Mouse (Mus musculus): ENCODE data around the gene Fam213b. TPM values are rescaled to one million over a fixed set of nuclear protein-coding genes. Genes with fewer than 3 reads are reported as not detected.
A peak's percentile ranks its signal among the peaks of the same experiment; 100 is the strongest.

Fam213b gene
- 3.6 and 8.8 TPM in 2 replicates for total RNA-seq (2015; ENCODE audit: low replicate concordance)
- total RNA-seq (2017; ENCODE audit: low replicate concordance): 2.3 and 2.5 TPM in 2 replicates

DNA sequence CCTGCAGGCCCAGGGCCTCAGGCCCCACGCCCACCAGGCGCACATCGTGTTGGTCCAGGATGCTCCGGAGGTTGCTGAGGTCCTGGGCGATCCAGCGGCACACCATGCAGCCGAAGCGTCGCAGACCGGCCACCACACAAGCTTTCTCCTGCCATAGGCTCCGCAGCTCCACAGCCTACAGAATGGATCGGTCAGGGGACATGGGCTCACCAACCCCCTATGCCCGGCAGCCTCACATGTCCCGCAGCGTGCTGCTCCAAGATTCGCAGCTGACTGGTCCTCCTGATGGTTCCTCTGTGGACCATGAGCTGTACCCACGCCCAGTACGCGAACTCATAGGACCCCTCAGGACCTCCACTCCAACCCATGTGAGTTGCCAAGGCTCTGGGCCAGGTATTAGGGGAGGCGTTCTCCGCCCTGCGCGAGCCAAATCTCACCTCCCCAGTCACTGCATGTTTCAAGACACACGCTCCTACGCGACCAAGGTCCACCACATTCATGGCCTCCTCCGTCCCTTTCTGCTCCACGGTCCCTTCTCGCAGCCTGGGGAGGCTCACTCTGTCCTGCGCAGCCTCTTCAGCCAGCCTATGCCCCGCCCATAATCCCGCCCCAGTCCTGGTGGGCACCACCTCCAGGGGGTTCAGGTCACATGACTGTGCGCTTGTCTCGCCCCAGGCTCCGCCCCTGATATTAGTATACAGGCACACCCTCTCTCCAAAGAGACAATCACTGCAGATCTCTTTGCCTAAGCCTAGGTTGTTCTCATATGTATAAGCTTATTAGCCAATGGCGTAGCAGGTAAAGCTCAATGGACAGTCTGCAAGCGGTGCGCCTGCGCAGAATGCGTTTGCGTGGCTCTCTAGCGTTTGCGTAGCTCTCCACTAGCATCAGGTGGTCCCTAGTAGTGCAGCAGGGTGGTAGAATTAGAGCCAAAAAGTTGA lies at the start of gene Fam213b:
Gene Fam213b (minus strand): TSS at position 630 of the 941 bp plus-strand sequence.
- peak; percentile 82 for ATAC-seq (replicated peaks; ENCODE audit: low FRiP score, poor library complexity, severe bottlenecking)

DNA sequence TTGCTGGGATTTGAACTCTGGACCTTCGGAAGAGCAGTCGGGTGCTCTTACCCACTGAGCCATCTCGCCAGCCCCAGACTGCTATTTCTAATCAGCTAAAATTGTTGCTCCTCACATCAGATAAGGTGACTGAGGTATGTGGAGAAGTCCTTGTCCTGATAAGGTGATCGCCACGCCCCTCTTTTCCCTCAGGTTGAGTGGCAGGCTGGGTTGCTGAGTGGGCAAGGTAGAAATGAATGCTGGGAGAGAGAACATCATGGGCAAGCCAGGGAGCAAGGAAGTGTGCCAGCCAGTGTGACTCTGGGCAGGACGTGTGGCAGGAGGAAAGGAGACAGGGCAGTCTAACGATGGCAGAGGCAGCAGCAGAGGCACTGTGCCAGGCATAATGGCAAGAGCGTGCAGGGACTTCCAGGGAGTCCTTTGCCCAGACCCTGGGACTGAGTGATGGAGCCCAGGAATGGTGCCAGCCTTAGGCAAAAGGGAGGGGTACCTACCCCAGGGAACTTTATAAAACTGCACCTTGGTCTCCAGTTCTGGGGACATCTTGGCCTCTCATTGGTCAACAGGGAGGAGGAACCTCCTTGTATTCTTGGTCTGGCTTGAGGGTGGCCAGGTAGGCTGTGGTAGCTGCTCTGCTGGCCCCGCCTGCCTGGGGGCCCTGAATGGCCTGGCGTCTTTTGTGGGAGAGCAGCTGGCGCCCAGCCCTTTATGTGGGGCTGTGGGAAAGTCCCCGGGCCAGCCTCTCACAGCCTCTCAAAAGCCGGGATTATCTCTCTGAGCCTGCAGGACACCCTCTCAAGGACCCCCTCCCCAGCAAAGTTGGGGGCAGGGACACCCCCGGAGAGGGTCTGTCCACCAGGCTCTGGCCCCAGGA lies 49.4 kb upstream of the Fam213b start:
- no peak for ATAC-seq (replicated peaks; ENCODE audit: low FRiP score, poor library complexity, severe bottlenecking)

DNA sequence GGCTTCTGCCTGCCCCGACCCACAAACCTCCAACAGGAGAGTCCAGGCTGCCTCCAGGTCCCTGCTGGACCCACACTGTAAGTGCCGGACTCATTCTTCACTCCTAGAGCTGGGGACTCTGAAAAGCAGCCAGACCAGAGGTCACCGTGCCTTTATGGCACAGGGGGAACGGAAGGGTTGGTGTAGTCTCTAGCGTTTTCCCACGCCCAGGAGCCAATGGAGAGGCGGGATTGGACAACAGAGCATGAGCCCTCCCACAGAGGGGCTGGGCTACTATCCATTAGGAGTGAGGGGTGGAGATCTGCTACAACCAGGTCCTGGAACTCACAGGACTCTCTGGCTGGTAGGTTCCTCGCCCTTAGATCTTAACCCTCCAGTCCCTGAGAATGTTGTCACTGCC lies 47.4 kb upstream of the Fam213b start:
- ATAC-seq (replicated peaks; ENCODE audit: low FRiP score, poor library complexity, severe bottlenecking): no peak

DNA sequence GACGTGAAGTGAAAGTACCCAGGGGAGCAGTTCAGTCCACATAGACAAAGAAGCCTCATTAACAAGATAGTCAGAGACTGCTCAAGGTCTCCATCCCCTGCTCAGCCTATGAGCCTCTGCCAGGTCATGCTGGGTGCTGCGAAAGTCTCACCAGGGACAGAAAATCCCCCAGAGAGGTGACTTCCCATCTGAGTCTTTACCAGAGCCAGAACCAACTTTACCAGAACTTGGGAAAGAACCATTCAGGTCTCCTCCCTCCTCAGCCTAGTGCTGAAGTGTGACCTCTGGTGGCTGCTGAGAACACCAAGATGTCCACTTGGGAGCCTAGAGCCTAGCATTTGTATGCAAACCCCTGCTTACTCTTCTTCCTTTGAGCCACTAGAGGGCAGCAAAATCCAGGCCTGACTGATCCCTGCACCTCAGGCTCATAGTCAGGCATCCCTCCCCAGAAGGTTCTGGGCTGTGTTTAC lies 45.2 kb upstream of the Fam213b start:
- ATAC-seq (replicated peaks; ENCODE audit: low FRiP score, poor library complexity, severe bottlenecking): peak; percentile 96

DNA sequence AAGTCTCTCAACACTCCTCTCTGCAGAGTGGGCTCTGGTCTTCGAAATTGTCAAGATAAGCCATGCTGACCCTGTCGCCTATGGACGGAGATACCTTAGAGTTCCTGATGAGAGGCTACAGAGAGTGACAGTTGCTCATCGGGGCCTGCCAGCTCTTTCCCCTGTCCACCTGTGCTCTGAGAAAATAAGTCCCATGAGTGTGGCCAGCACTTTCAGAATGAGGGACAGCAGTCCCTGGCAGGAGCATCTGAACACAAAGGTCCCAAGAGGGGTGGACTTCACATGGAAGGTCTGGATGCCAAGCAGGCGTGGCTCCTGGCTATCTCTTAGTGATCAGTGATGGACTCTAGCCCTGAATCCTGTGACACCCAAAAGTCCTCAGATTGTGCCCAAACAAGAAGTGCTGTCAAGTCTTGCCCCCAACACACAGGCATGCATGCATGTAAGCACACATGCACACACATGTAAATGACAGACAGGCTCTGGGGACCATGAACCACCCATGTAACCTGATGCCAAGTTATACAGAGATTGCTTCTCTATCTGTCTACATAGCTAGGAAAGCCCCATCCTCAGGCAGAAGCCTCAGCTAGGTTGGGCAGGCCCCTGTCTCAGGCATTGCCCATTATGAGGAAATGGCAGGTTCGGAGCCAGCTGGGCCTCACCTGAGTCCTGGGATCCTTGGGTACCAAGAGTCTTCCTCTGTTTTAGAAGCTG lies 44.5 kb upstream of the Fam213b start:
- ATAC-seq (replicated peaks; ENCODE audit: low FRiP score, poor library complexity, severe bottlenecking): no peak

DNA sequence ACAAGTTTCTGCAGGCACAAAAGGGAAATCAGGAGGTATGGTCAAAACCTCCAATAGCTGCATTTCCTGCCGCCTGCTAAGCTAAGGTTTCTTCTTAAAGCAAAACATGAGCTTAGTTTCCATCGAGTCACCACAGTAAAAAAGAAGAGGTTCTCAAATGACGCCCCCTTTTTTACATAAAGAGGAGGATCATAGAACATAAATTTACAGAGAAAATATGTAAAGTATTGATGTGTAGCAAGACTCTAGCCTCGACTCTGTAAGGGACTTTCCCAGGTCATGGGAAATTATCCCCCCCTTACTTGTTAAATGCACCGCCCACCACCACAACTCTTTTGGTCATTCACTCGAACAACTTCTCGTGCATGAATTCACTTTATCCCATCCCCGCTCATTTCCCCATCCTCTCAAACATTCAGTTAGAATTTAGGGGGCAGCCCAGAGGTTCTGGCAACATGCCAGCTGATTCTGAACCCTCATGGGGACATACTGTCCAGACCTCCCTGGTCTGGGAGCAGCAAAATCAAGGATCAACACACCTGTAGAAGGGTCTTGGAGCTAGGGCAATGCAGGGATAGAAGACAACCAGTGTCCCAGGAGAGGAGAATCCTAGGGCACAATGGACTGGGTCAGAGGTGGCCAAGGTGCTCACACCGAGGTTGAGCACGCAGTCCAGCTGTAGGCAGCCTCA lies 43.8 kb upstream of the Fam213b start:
- no peak for ATAC-seq (replicated peaks; ENCODE audit: low FRiP score, poor library complexity, severe bottlenecking)

DNA sequence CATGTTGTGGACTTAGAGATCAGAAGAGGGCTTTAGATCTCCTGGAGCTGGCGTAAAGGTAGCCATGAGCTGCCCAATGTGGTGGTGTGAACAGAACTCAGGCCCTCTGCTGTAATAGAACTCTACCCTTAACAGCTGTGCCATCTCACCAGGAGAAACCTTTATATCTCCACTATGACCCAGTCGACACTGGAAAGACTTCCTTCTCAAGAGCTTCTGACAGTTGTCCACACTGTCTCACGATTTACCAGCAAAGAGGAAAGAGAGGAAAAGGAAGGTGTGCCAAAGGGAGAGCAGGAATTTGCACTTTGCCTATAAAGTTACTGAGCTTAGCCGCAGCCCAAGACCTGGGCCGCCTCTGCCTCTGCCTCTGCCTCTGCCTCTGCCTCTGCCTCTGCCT lies 42.9 kb upstream of the Fam213b start:
- no peak for ATAC-seq (replicated peaks; ENCODE audit: low FRiP score, poor library complexity, severe bottlenecking)

DNA sequence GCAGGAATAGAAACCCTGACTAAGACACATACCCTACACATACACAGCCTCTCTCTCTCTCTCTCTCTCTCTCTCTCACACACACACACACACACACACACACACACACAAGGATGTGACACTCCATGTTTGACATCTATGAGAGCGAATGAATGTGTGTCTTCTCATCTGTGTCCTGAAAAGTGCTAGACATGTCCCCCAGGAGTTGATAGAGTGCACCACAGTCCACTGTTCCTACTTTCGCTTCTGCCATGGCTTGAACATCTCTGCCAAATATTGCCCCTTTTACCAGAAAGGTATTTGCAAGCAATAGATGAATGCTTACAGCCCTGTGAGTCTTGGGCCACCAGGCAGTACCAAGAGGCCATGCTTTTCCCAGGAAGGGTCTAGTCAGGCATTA lies 41.2 kb upstream of the Fam213b start:
- no peak for ATAC-seq (replicated peaks; ENCODE audit: low FRiP score, poor library complexity, severe bottlenecking)

DNA sequence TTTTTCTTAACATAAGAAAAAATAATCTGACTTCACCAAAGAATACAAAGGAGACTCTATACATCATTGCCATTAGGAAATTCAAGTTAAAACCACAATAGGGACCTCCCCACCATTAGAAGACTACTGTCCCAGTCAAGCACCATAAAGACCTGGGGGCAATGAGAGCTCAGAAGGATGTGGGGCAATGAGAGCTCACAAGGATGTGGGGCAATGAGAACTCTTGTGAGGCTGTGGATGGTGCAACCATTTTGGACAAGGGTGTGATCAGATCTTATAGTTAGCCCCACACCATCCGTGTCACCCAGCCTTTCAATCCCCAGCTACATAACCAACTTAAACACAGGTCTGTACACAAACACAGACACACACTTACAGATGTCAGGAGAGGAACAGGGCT lies 38.8 kb upstream of the Fam213b start:
- no peak for ATAC-seq (replicated peaks; ENCODE audit: low FRiP score, poor library complexity, severe bottlenecking)

DNA sequence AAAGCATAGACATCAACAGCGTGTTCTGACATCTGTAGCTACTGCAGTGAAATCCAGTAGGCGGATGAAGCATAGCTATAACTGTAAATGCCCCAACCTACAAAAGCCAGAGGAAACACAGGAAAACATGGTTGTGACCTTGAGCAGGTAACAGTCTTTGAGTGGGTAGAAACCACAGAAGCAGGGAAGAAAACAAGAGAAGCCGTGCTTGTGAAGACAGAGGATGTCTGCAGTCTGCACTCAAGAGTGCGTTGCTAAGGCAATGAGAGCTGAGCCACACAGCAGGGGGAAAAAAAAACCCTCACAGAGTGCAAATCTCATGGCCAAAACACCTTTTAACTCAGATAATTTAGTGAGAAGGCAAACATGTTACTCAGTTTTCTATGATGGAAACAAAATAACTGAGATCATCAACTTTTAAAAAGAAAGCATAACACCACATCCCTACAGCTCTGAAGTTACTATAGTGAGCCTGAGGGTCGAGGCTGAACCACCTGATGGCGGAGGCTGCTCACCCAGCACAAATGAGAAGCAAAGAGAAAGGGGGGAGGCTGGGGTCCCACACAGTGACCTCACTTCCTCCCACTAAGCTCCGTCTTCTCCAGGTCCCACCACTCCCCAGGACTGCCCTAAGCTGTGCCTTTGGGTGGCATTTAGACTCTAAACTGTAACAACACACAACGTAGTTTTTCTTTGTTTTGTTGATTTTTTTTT lies 37.8 kb upstream of the Fam213b start:
- no peak for ATAC-seq (replicated peaks; ENCODE audit: low FRiP score, poor library complexity, severe bottlenecking)

DNA sequence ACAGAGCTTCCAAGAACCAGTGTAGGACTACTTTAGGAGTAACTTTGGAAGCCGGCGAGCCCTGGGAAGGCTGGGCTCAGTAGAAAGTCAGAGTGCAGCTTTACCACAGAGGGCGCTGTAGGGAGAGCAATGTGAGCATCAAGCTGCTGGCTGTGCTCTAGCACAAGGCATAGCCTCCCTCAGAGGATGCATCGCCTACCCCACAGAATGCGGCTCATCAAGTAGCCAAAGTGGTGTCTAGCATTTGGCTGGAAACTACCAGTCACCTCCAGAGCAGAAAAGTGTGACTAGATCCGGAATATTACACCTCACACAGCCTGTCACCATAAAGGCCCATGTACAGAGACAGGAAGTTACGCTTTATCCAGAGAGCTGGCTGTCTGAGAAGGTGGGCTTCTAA lies 36.9 kb upstream of the Fam213b start:
- no peak; the same call in 1 of the 2 replicates for ATAC-seq (replicated peaks; ENCODE audit: low FRiP score, poor library complexity, severe bottlenecking)

DNA sequence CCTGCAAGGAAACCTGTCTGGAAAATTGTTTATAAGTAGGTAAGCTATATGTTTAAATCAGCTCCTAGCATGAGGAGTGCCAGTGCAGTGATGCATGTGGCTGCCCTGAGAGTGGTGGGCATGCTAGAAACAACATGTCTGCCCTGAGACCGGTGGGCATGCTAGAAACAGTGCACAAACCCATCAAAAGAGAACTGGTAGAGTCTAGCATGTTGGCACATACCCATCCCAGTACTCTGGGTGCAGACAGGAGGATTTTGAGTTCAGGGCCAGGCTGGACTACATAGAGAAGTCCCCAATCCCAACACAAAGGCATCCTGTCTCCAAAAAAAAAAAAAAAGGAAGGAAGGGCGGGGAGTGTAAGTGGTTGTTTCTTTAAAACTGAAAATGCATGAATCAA lies 35.9 kb upstream of the Fam213b start:
- ATAC-seq (replicated peaks; ENCODE audit: low FRiP score, poor library complexity, severe bottlenecking): no peak

DNA sequence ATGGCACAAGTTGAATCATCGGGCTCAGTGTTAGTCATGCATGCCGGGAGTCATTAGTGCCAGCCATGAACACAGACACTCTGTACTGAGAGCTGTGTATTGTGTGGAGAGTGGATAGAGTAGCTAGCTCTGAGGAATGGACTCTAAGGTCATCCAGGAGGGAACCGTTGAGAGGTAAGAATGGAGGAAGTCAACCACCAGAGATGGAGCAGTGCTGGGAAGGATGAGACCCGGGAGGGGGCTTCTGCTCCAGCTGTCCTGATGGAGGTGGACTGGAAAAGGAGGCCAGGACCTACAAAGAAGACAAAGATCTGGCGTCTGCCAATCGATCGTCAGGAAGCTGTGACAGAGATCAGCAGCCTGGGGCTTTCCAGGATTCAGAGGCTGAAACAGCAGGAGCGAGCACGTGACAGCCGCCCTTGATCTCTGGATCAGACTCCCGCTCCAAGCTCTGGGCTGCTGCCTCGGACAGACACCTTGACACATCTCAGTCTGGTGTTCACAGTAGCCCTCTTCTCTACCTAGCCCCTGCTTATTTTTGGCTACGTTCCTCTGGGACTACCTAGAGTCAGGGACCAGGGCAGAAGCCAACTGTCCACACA lies 34.5 kb upstream of the Fam213b start:
- no peak for ATAC-seq (replicated peaks; ENCODE audit: low FRiP score, poor library complexity, severe bottlenecking)

DNA sequence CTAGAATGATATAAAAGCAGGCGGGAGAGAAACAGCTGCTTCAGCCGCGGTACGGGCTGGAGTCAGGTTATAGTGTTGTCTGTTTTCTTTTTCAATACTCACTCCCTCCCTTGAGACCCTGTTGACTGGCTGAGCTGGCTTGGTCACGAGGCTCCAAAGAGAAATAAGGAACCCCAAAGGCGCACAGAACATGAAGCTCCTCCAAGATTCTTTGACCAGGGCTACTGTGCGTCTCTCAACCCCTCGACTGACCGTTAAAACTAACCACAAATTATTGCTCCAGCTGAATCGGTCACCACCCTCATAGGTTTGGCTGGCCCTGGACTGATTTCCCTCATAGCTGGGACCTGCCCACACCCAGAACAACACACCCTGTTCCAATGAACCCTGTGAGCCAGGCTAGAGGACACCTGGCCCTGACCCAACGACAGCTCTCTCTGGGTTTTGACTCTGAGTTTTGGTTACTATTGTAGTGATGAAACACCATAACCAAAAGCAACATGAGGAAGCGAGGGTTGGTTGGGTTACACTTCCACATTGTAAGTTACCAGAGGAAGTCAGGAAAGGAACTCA lies 30.2 kb upstream of the Fam213b start:
- ATAC-seq (replicated peaks; ENCODE audit: low FRiP score, poor library complexity, severe bottlenecking): peak; percentile 75

DNA sequence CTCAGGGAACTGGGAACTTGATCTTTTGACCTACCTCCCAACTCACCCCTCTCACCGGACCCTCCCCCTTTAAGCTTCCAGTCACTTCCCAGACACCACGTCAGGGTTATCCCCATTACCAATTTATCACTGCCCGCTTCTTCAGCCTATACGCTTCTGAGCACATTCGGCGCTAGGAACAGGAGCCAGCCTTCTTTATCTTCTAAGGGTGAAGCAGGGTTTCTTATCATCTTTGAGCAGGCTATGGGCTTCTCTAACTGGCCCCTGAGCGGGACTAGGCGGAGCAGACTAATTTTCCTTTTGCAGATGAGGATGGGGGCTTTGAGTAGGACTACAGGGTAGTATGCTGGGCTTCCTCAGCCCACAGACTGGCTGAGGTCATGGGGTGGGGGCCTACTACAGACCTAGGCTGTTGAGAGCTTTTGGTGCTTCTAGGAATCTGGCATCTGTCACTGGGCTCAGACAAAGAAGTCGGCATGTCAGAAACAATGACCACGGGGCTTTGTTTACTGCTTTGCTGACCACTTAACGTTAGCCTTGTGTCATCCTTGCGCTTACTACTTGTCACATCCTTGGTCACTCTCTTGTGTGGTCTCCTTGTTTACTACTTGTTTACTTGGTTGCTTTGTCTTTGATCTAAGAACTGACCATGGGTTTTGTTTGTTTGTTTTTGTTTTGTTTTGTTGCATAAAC lies 29.6 kb upstream of the Fam213b start, which contains the start of gene Tnfrsf14:
Gene Tnfrsf14 (minus strand): TSS at position 169 of the 693 bp plus-strand sequence.
- ATAC-seq (replicated peaks; ENCODE audit: low FRiP score, poor library complexity, severe bottlenecking): peak; percentile 74

DNA sequence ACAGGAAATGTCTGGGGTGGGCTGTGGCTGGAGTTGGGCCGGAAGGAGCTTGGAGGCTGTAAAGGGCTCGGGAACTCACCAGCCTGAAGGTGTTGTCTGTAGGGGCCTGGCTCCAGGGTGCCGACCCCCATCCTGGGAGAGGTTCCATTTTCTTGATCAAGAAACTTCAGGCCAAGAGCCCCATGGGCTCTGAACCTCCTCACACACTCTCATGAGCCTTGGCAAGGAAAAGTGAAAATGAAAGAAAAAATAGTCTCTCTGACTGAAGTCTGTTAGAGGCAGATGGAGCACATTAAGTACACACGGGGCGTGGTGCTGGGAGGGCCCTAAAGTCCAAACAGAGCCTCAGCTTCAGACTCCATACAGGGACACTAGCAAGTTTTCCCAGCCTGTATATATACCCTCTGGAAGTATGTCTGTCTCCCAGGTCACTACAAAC lies 29.0 kb upstream of the Fam213b start:
- ATAC-seq (replicated peaks; ENCODE audit: low FRiP score, poor library complexity, severe bottlenecking): peak; percentile 67
